Mouse (Mus musculus): ENCODE data around the gene 9330159F19Rik.

Gene 9330159F19Rik

GRCm38 (mm10) chr10:29211453-29211852 lies at the start of gene 9330159F19Rik:
TSS of gene 9330159F19Rik (plus strand) at chr10:29211606.
- DNase-seq, result no peak

- no peak for DNase-seq
Measured at GRCm38 (mm10) chr10:29161664-29162063, 49.7 kb upstream of the 9330159F19Rik start.

GRCm38 (mm10) chr10:29173778-29174177 lies 37.6 kb upstream of the 9330159F19Rik start:
- DNase-seq, result no peak

- DNase-seq, result no peak
Measured at GRCm38 (mm10) chr10:29175656-29176055, 35.8 kb upstream of the 9330159F19Rik start.

GRCm38 (mm10) chr10:29176881-29177280 lies 34.5 kb upstream of the 9330159F19Rik start:
- DNase-seq, result no peak

GRCm38 (mm10) chr10:29178003-29178402 lies 33.4 kb upstream of the 9330159F19Rik start:
- DNase-seq, result no peak

GRCm38 (mm10) chr10:29180210-29180609 lies 31.2 kb upstream of the 9330159F19Rik start:
- no peak for DNase-seq

- DNase-seq, result no peak
Measured at GRCm38 (mm10) chr10:29181046-29181445, 30.4 kb upstream of the 9330159F19Rik start.

- no peak for DNase-seq
Measured at GRCm38 (mm10) chr10:29193769-29194168, 17.6 kb upstream of the 9330159F19Rik start.

- DNase-seq, result no peak
Measured at GRCm38 (mm10) chr10:29196811-29197210, 14.6 kb upstream of the 9330159F19Rik start.

- no peak for DNase-seq
Measured at GRCm38 (mm10) chr10:29198642-29199041, 12.8 kb upstream of the 9330159F19Rik start, which contains the start of gene Gm49353. TSS of gene Gm49353 (plus strand) at chr10:29198954.

GRCm38 (mm10) chr10:29199835-29200234 lies 11.6 kb upstream of the 9330159F19Rik start:
- no peak for DNase-seq

- DNase-seq, result no peak
Measured at GRCm38 (mm10) chr10:29200609-29201008, 10.8 kb upstream of the 9330159F19Rik start.

GRCm38 (mm10) chr10:29206730-29207129 lies 4.7 kb upstream of the 9330159F19Rik start:
- peak; percentile 51 to 54 for DNase-seq

GRCm38 (mm10) chr10:29208735-29209134 lies 2.7 kb upstream of the 9330159F19Rik start:
- DNase-seq, result no peak

GRCm38 (mm10) chr10:29213534-29214100 lies 2.2 kb downstream of the 9330159F19Rik start:
- no peak for DNase-seq

GRCm38 (mm10) chr10:29216957-29217356 lies 5.6 kb downstream of the 9330159F19Rik start:
- DNase-seq, result no peak

GRCm38 (mm10) chr10:29217451-29217850 lies 6.0 kb downstream of the 9330159F19Rik start:
- no peak for DNase-seq

- no peak for DNase-seq
Measured at GRCm38 (mm10) chr10:29225329-29225728, 13.9 kb downstream of the 9330159F19Rik start.

- peak; percentile 13 to 22 for DNase-seq
Measured at GRCm38 (mm10) chr10:29231208-29231607, 19.8 kb downstream of the 9330159F19Rik start.
